Mouse (Mus musculus) ES-Bruce4 (cell line): Measurements from ENCODE around the gene Pla2g2f. TPM values are rescaled to one million over a fixed set of nuclear protein-coding genes. Genes with fewer than 3 reads are reported as not detected.

Experiments
- H3K27ac ChIP-seq: 2 replicates; pipeline ENCODE4 v1.5.1; 2012; ENCODE audit warnings: low read length, inconsistent platforms; ENCODE audit not compliant: insufficient read depth
- H3K27me3 ChIP-seq: 2 replicates; pipeline ENCODE4 v1.6.1; 2012; ENCODE audit warnings: mild to moderate bottlenecking, low read length, inconsistent platforms; ENCODE audit not compliant: control insufficient read depth, poor library complexity, insufficient read depth, severe bottlenecking
- H3K36me3 ChIP-seq: 2 replicates; pipeline ENCODE4 v1.6.1; 2012; ENCODE audit warnings: inconsistent platforms, mild to moderate bottlenecking, low read length, moderate library complexity; ENCODE audit not compliant: control insufficient read depth, poor library complexity, insufficient read depth, severe bottlenecking
- H3K4me1 ChIP-seq: one replicate; pipeline ENCODE4 v1.8.1; 2011; ENCODE audit warnings: low read length; ENCODE audit not compliant: control insufficient read depth, insufficient read depth
- H3K4me3 ChIP-seq: 2 replicates; pipeline ENCODE4 v1.5.1; 2011; ENCODE audit warnings: low read depth, mild to moderate bottlenecking, low read length
- H3K9ac ChIP-seq: 2 replicates; pipeline ENCODE4 v1.6.1; 2012; ENCODE audit warnings: low read depth, mild to moderate bottlenecking, inconsistent platforms; ENCODE audit not compliant: poor library complexity, severe bottlenecking
- H3K9me3 ChIP-seq: replicated peaks from 2 replicates; pipeline ENCODE4 v1.6.1; 2012; ENCODE audit warnings: mild to moderate bottlenecking, low read length, inconsistent platforms; ENCODE audit not compliant: control insufficient read depth, poor library complexity, insufficient read depth, severe bottlenecking
- CTCF ChIP-seq: IDR thresholded peaks from one replicate; pipeline ENCODE4 v1.8.1; 2011; ENCODE audit warnings: low read depth, low read length
- EP300 ChIP-seq: IDR thresholded peaks from 2 replicates; pipeline ENCODE4 v1.6.1; 2011; ENCODE audit warnings: low read depth, low read length; ENCODE audit not compliant: insufficient read depth
- POLR2A ChIP-seq: IDR thresholded peaks from one replicate; pipeline ENCODE4 v1.8.1; 2011; ENCODE audit warnings: low read length; ENCODE audit not compliant: insufficient read depth
- polyA plus RNA-seq: library from polyadenylated mRNA; stranded (reverse); fragments of >200 nt; gene quantifications from 2 replicates; pipeline ENCODE4 v1.2.4, GENCODE M21; 2011; ENCODE audit warnings: low read depth; ENCODE audit not compliant: missing spikeins, insufficient read depth, insufficient read length

Gene Pla2g2f
- polyA plus RNA-seq, 1 experiment: not detected

GRCm38 (mm10) chr4:138746866-138747265 is 10.6 kb downstream of the Pla2g2f start:
- H3K9me3 ChIP-seq: no peaks in the 10 kb centered on the region
- TF ChIP-seq EP300 (no peak), CTCF (no peak), POLR2A (no peak)
- no peak overlapping the region for H3K27ac ChIP-seq
- H3K4me3 ChIP-seq: no peak overlapping the region
- H3K27me3 ChIP-seq: no peaks in the 10 kb centered on the region
- no peaks in the 10 kb centered on the region for H3K36me3 ChIP-seq
- no peak overlapping the region for H3K9ac ChIP-seq
- H3K4me1 ChIP-seq: no peaks in the 10 kb centered on the region

GRCm38 (mm10) chr4:138745884-138746283 is 11.5 kb downstream of the Pla2g2f start:
- no peak overlapping the region for H3K9ac ChIP-seq
- no peak overlapping the region for H3K27ac ChIP-seq
- H3K36me3 ChIP-seq: no peaks in the 10 kb centered on the region
- no peaks in the 10 kb centered on the region for H3K27me3 ChIP-seq
- TF ChIP-seq CTCF (no peak), POLR2A (no peak), EP300 (no peak)
- no peaks in the 10 kb centered on the region for H3K9me3 ChIP-seq
- no peak overlapping the region for H3K4me3 ChIP-seq
- no peaks in the 10 kb centered on the region for H3K4me1 ChIP-seq

GRCm38 (mm10) chr4:138739136-138739851 is 18.1 kb downstream of the Pla2g2f start:
- TF ChIP-seq EP300 (no peak), POLR2A (no peak), CTCF (no peak)
- no peaks in the 10 kb centered on the region for H3K27me3 ChIP-seq
- no peak overlapping the region for H3K9ac ChIP-seq
- no peak overlapping the region for H3K4me3 ChIP-seq
- no peaks in the 10 kb centered on the region for H3K4me1 ChIP-seq
- H3K27ac ChIP-seq: no peak overlapping the region
- no peaks in the 10 kb centered on the region for H3K9me3 ChIP-seq
- no peaks in the 10 kb centered on the region for H3K36me3 ChIP-seq

GRCm38 (mm10) chr4:138737031-138737430 is 20.4 kb downstream of the Pla2g2f start, which contains the start of gene Ubxn10:
Gene Ubxn10 (minus strand): TSS chr4:138737167.
- no peaks in the 10 kb centered on the region for H3K36me3 ChIP-seq
- H3K4me3 ChIP-seq: no peak within 1 kb of the TSS
- no peak within 1 kb of the TSS for H3K27ac ChIP-seq
- H3K9me3 ChIP-seq: no peaks in the 10 kb centered on the region
- no peaks in the 10 kb centered on the region for H3K27me3 ChIP-seq
- H3K9ac ChIP-seq: no peak within 1 kb of the TSS
- no peaks in the 10 kb centered on the region for H3K4me1 ChIP-seq
- TF ChIP-seq EP300 (no peak), POLR2A (no peak)

- H3K4me1 ChIP-seq: no peaks in the 10 kb centered on the region
- no peak overlapping the region for H3K9ac ChIP-seq
These were observed 22.6 kb downstream of the Pla2g2f start for GRCm38 (mm10) chr4:138734863-138735262.

GRCm38 (mm10) chr4:138734105-138734504 is 23.3 kb downstream of the Pla2g2f start:
- Histone ChIP-seq H3K4me3 (no peak overlapping the region), H3K9me3 (no peaks in the 10 kb centered on the region), H3K9ac (no peak overlapping the region), H3K36me3 (no peaks in the 10 kb centered on the region), H3K27ac (no peak overlapping the region), H3K27me3 (no peaks in the 10 kb centered on the region), H3K4me1 (no peaks in the 10 kb centered on the region)
- no peak for TF ChIP-seq EP300
- no peak for TF ChIP-seq POLR2A
- TF ChIP-seq CTCF: no peak

More at GRCm38 (mm10) chr4:138734863-138735262, 22.6 kb downstream of the Pla2g2f start:
- Histone ChIP-seq H3K27ac (no peak overlapping the region), H3K9me3 (no peaks in the 10 kb centered on the region), H3K27me3 (no peaks in the 10 kb centered on the region), H3K36me3 (no peaks in the 10 kb centered on the region), H3K4me3 (no peak overlapping the region)
- TF ChIP-seq EP300 (no peak), CTCF (no peak)
